Mouse (Mus musculus): ENCODE results near the gene Rbp2.
A peak's percentile ranks its signal among the peaks of the same experiment; 100 is the strongest.

Gene Rbp2

GRCm38 (mm10) chr9:98485815-98486214 lies at the start of gene Rbp2:
Rbp2 (plus strand) TSS chr9:98486115.
- DNase-seq (ENCODE audit: inconsistent ontology term): no peak

- no peak for DNase-seq (ENCODE audit: inconsistent ontology term)
Measured at GRCm38 (mm10) chr9:98437819-98438218, 48.1 kb upstream of the Rbp2 start.

- DNase-seq (ENCODE audit: inconsistent ontology term): peak; percentile 32
Measured at GRCm38 (mm10) chr9:98439091-98439490, 46.8 kb upstream of the Rbp2 start.

GRCm38 (mm10) chr9:98442638-98443037 lies 43.3 kb upstream of the Rbp2 start:
- DNase-seq (ENCODE audit: inconsistent ontology term): no peak

- no peak for DNase-seq (ENCODE audit: inconsistent ontology term)
Measured at GRCm38 (mm10) chr9:98445359-98446149, 40.4 kb upstream of the Rbp2 start.

GRCm38 (mm10) chr9:98450976-98451375 lies 34.9 kb upstream of the Rbp2 start:
- no peak for DNase-seq (ENCODE audit: inconsistent ontology term)

GRCm38 (mm10) chr9:98466709-98467108 lies 19.2 kb upstream of the Rbp2 start:
- DNase-seq (ENCODE audit: inconsistent ontology term): no peak

GRCm38 (mm10) chr9:98480172-98480749 lies 5.7 kb upstream of the Rbp2 start:
- DNase-seq (ENCODE audit: inconsistent ontology term): peak; percentile 1

GRCm38 (mm10) chr9:98482256-98482655 lies 3.7 kb upstream of the Rbp2 start:
- DNase-seq (ENCODE audit: inconsistent ontology term): no peak

GRCm38 (mm10) chr9:98485020-98485419 lies 895 bp upstream of the Rbp2 start:
- no peak for DNase-seq (ENCODE audit: inconsistent ontology term)

- no peak for DNase-seq (ENCODE audit: inconsistent ontology term)
Measured at GRCm38 (mm10) chr9:98487273-98487672, 1.4 kb downstream of the Rbp2 start.

GRCm38 (mm10) chr9:98489532-98489931 lies 3.6 kb downstream of the Rbp2 start:
- no peak for DNase-seq (ENCODE audit: inconsistent ontology term)

GRCm38 (mm10) chr9:98490128-98490527 lies 4.2 kb downstream of the Rbp2 start:
- DNase-seq (ENCODE audit: inconsistent ontology term): no peak

- no peak for DNase-seq (ENCODE audit: inconsistent ontology term)
Measured at GRCm38 (mm10) chr9:98491071-98491470, 5.2 kb downstream of the Rbp2 start.

- no peak for DNase-seq (ENCODE audit: inconsistent ontology term)
Measured at GRCm38 (mm10) chr9:98492212-98492611, 6.3 kb downstream of the Rbp2 start.

GRCm38 (mm10) chr9:98492821-98493220 lies 6.9 kb downstream of the Rbp2 start:
- DNase-seq (ENCODE audit: inconsistent ontology term): no peak

- no peak for DNase-seq (ENCODE audit: inconsistent ontology term)
Measured at GRCm38 (mm10) chr9:98497157-98497556, 11.2 kb downstream of the Rbp2 start.

GRCm38 (mm10) chr9:98497990-98498389 lies 12.1 kb downstream of the Rbp2 start:
- no peak for DNase-seq (ENCODE audit: inconsistent ontology term)

GRCm38 (mm10) chr9:98498717-98499268 lies 12.9 kb downstream of the Rbp2 start:
- DNase-seq (ENCODE audit: inconsistent ontology term): no peak

GRCm38 (mm10) chr9:98499601-98500000 lies 13.7 kb downstream of the Rbp2 start:
- DNase-seq (ENCODE audit: inconsistent ontology term): no peak

GRCm38 (mm10) chr9:98507480-98507879 lies 21.6 kb downstream of the Rbp2 start:
- DNase-seq (ENCODE audit: inconsistent ontology term): no peak

GRCm38 (mm10) chr9:98510363-98511055 lies 24.6 kb downstream of the Rbp2 start:
- DNase-seq (ENCODE audit: inconsistent ontology term): no peak

All from Muller cell, postnatal 12 days (primary cell).